Mouse (Mus musculus): Measurements from ENCODE around the gene Rdx.

The Rdx gene

DNA sequence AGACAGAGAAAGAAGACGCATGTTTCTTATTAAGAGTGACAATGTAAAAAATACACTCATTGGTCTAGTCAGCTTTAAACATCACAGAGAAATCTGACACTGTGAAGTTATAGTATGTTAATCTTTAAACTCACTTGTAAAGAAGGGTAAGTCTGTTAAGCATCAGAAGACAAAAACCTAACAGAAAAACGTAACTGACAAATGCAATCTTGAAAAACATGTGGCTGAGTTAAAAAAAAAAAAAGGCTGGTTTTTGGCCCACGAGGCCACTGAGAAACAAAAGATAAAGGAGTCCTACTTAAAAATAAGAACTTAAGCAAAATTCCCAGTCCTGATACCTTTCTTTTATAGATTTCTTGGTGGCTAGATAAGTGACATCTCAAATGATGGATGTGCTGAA is 63.8 kb downstream of the Rdx start:
- DNase-seq (ENCODE audit: low spot score in 2 of 2) = no peak

DNA sequence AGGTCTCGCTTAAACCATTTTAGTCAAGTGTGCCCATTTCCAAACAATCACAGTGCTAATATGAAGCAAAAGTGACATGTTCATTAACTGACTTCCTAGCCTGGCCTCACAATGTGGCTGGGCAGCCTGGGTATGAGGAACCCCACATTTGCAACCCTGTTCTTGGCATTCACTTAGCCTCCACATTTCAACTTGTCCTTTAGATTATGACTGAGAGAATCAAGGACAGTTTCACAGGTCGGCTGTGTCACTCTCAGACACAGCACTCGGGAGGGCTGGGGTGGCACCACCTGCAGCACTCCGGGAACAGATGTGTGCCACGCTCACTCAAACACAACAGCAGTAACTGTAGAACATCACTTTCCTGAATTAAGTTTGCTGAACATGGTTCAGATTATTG is 66.1 kb downstream of the Rdx start:
- no peak for DNase-seq (ENCODE audit: low spot score in 2 of 2)

DNA sequence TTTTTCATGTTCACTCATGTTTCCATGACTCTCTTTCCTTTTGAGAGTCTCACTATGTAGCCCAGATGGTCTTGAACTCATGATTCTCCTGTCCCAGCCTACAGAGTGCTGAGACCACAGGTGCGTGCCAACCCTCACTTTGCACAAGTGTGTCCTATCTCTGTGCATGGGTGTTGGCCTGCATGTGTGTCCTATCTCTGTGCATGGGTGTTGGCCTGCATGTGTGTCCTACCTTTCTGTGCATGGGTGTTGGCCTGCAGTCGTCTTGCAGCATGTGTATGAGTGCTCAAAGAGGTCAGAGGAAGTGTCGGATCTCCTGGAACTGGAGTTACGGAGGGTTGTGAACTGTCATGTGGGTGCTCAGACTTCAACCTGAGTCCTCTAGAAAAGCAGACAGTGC is 72.2 kb downstream of the Rdx start:
- DNase-seq (ENCODE audit: low spot score in 2 of 2) = no peak

DNA sequence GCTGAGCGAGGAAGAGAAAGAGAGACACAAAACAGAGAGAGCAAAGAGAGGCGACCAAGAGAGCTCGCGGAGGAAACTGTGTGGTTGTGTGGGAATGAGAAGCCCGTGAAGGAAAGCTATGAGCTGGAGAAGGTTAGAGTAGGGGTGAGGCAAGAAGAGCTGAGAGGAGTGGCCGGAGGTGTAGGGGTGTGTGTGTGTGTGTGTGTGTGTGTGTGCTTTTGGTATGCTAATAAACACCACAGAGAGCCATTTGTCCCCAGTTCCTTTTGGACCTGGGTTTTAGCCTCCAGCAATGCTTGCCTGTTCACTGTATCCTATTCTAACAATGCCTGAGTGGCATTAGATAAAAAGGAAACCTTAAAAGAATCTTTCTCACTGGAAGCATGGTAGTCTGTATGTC is 78.3 kb downstream of the Rdx start:
- no peak for DNase-seq (ENCODE audit: low spot score in 2 of 2)

DNA sequence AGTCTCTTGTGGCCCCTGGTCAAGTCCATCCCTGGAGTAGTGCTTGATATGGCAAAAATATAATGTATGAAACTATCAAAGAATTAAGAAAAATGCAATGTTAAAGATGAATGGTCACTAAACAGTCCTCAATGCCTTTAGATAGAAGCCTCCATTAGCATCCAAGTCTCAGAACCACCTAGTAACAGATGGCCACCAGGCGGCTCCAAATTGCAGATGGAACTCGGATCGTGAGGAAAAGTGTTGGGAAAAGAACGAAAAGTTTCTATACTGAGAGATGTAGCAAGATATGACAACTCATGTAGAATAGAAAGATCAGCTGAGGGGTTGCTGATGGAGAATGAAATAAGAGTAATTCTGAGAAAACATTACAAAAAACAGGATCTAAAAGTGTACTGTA is 83.4 kb downstream of the Rdx start:
- no peak for DNase-seq (ENCODE audit: low spot score in 2 of 2)

DNA sequence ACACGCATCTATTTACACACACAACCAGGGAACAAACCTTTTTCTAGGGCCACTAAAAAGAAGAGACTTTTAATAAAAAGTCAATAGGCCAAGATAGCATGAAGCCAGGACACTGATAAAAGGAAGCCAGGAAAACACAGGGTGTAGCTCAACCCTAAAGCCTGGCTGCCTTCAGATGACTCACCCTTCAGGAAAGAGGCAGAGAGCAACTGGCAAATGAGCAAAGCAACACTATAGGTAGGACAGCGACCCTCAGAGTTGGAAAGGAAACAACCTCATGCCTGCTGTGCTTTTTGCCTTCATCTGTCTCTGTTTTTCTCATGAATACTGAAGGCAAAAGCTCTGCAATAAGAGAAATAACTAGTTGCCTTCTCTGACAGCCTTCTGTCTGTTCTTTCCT is 85.8 kb downstream of the Rdx start:
- no peak for DNase-seq (ENCODE audit: low spot score in 2 of 2)
